ENCODE assay signal across 32 mouse cellular contexts in genomic region chr16:87971911-87972310, GRCm38 (mm10).
A peak's percentile ranks its signal among the peaks of the same experiment; 100 is the strongest.
DNase-seq lines count a peak whose midpoint lies in the region; ATAC-seq and TF ChIP-seq lines count a peak whose summit lies in the region.
"Had no signal": no experiment of that assay in that cellular context is flagged by ENCODE, and none has a peak within 500 bp of the region (broad histone marks: within the 10 kb centered on the region; RNA-seq: fewer than 3 reads in every experiment).

No protein-coding gene starts in this region.

- H3K9ac ChIP-seq in hindbrain, embryonic 15.5 days: no peak overlapping the region
- H3K9ac ChIP-seq in hindbrain, embryonic 12.5 days: no peak overlapping the region
- H3K9ac ChIP-seq in kidney, embryonic 14.5 days (ENCODE audit: low read depth, low read length): no peak overlapping the region
- no peak overlapping the region for H3K9ac ChIP-seq in kidney, embryonic 16.5 days (replicated peaks; ENCODE audit: low read length)
- no peak overlapping the region for H3K9ac ChIP-seq in CH12.LX (ENCODE audit: insufficient read depth, low read depth)
- H3K9ac ChIP-seq in ES-E14 (ENCODE audit: insufficient read depth, low read depth, low read length, poor library complexity, severe bottlenecking): no peak overlapping the region
- H3K9ac ChIP-seq: embryonic facial prominence, embryonic 13.5 days; forebrain, embryonic 13.5 days; heart, embryonic 13.5 days; hindbrain, embryonic 13.5 days had no signal

- in situ Hi-C loops in CH12.LX (cut with MboI; ENCODE audit: low pct_ligation_motif_present, low pct_unique_long_range_greater_than_20kb, low sequenced_read_pairs) (no loop called here), ES-E14 (cut with MboI; ENCODE audit: low sequenced_read_pairs in 2 of 2, unreplicated experiment in 2 of 2) (no loop called here)

- H3K79me2 ChIP-seq in CH12.LX (replicated peaks; ENCODE audit: control insufficient read depth, extremely low read depth, insufficient read depth, poor library complexity, severe bottlenecking): no peaks in the 10 kb centered on the region

- TF ChIP-seq POLR2A in CH12.LX (IDR thresholded peaks at IDR 0.05; ENCODE audit: low read depth, low read length): no peak

- TF ChIP-seq CTCF in CH12.LX (conservative IDR thresholded peaks at IDR 0.05 in 1 of 2, IDR thresholded peaks at IDR 0.05 in 1 of 2; ENCODE audit: low read depth in 2 of 2, low read length in 2 of 2): no peak

- ATAC-seq in hindbrain, embryonic 15.5 days (ENCODE audit: low FRiP score, low read depth): no peak
- no peak for ATAC-seq in hindbrain, embryonic 12.5 days (ENCODE audit: low FRiP score)
- 0 out of 2 replicates have a peak, but pooled peaks have one; percentile 24 for ATAC-seq in kidney, embryonic 14.5 days (ENCODE audit: low FRiP score, low TSS enrichment)
- no peak for ATAC-seq in kidney, embryonic 16.5 days (ENCODE audit: low FRiP score, low TSS enrichment)
- ATAC-seq: CD4-positive, CD25-positive, alpha-beta regulatory T cell, adult 4 months; forebrain, embryonic 13.5 days; inflammation-experienced regulatory T-cells, adult 6 months; intestine, embryonic 16.5 days; Patski had no signal

- no peaks in the 10 kb centered on the region for H3K4me1 ChIP-seq in hindbrain, embryonic 15.5 days (replicated peaks)
- 0 out of 2 replicates have a peak, but pooled peaks cover 4% of the 10 kb centered on the region for H3K4me1 ChIP-seq in hindbrain, embryonic 12.5 days
- no peaks in the 10 kb centered on the region for H3K4me1 ChIP-seq in kidney, embryonic 14.5 days (ENCODE audit: control insufficient read depth, insufficient read depth, low read length)
- H3K4me1 ChIP-seq in kidney, embryonic 16.5 days (ENCODE audit: insufficient read depth, low read length): no peaks in the 10 kb centered on the region
- H3K4me1 ChIP-seq in CH12.LX (ENCODE audit: control insufficient read depth in 1 of 2, insufficient read depth in 2 of 2): peaks cover 0 to 7% of the 10 kb centered on the region in 2 experiments; a peak in 2 of 4 replicates
- H3K4me1 ChIP-seq in ES-E14 (ENCODE audit: control insufficient read depth in 2 of 2, insufficient read depth in 2 of 2, low read length in 2 of 2, poor library complexity in 1 of 2): no peaks in the 10 kb centered on the region
- H3K4me1 ChIP-seq: embryonic facial prominence, embryonic 10.5 days; embryonic facial prominence, embryonic 13.5 days; heart, embryonic 10.5 days; heart, embryonic 13.5 days had no signal

- no peaks in the 10 kb centered on the region for H3K27me3 ChIP-seq in hindbrain, embryonic 15.5 days
- H3K27me3 ChIP-seq in hindbrain, embryonic 12.5 days: no peaks in the 10 kb centered on the region
- H3K27me3 ChIP-seq in kidney, embryonic 14.5 days (ENCODE audit: control insufficient read depth, insufficient read depth, low read length): no peaks in the 10 kb centered on the region
- H3K27me3 ChIP-seq in kidney, embryonic 16.5 days (ENCODE audit: insufficient read depth, low read length): no peaks in the 10 kb centered on the region
- H3K27me3 ChIP-seq in CH12.LX (replicated peaks): no peaks in the 10 kb centered on the region
- H3K27me3 ChIP-seq: embryonic facial prominence, embryonic 13.5 days; forebrain, embryonic 13.5 days; heart, embryonic 13.5 days; hindbrain, embryonic 13.5 days; Patski had no signal

- no peak for DNase-seq in CH12.LX (ENCODE audit: extremely low read depth)
- DNase-seq in ES-E14 (ENCODE audit: low read depth, low spot score): no peak
- no peak for DNase-seq in testis, postnatal 14 days (ENCODE audit: low spot score)
- DNase-seq: adrenal gland, postnatal 10 days; adrenal gland, postnatal 36 days; cerebellum, adult 11 months; cerebellum, adult 2 months; cerebellum, adult 9-11 months; cerebellum, postnatal 25 days; embryo, embryonic 11 days; gastrocnemius, postnatal 10 days; gastrocnemius, postnatal 36 days; heart, adult 2 months; heart, postnatal 14 days; heart, postnatal 4 days; kidney, adult 18-20 months had no signal

- 0 out of 2 replicates have a peak overlapping the region, but pooled peaks have one; percentile 18 for H3K27ac ChIP-seq in hindbrain, embryonic 15.5 days (replicated peaks)
- no peak overlapping the region for H3K27ac ChIP-seq in hindbrain, embryonic 12.5 days
- H3K27ac ChIP-seq in kidney, embryonic 14.5 days (ENCODE audit: low read depth, low read length): no peak overlapping the region
- H3K27ac ChIP-seq in kidney, embryonic 16.5 days (ENCODE audit: low read length): no peak overlapping the region
- H3K27ac ChIP-seq in CH12.LX (ENCODE audit: insufficient read depth, low read depth): no peak overlapping the region
- no peak overlapping the region for H3K27ac ChIP-seq in ES-E14 (ENCODE audit: insufficient read depth, low read depth, low read length, poor library complexity, severe bottlenecking)
- H3K27ac ChIP-seq: embryonic facial prominence, embryonic 10.5 days; embryonic facial prominence, embryonic 13.5 days; forebrain, embryonic 13.5 days; heart, adult 2 months; heart, embryonic 10.5 days; heart, embryonic 13.5 days; hindbrain, embryonic 13.5 days had no signal

- TF ChIP-seq RAD21 in CH12.LX (IDR thresholded peaks at IDR 0.05; ENCODE audit: low read depth, low read length): no peak

- H3K4me3 ChIP-seq in hindbrain, embryonic 15.5 days: no peak overlapping the region
- H3K4me3 ChIP-seq in hindbrain, embryonic 12.5 days: no peak overlapping the region
- no peak overlapping the region for H3K4me3 ChIP-seq in kidney, embryonic 14.5 days (ENCODE audit: low read length)
- no peak overlapping the region for H3K4me3 ChIP-seq in kidney, embryonic 16.5 days (ENCODE audit: low read length)
- H3K4me3 ChIP-seq in CH12.LX (replicated peaks in 1 of 3; ENCODE audit: low read depth in 2 of 3, low read length in 2 of 3, poor library complexity in 1 of 3): no peak overlapping the region
- no peak overlapping the region for H3K4me3 ChIP-seq in ES-E14 (ENCODE audit: insufficient read depth in 1 of 2, low read depth in 1 of 2, low read length in 2 of 2, poor library complexity in 1 of 2, severe bottlenecking in 1 of 2)
- H3K4me3 ChIP-seq: embryonic facial prominence, embryonic 10.5 days; embryonic facial prominence, embryonic 13.5 days; erythroblast, embryonic 14.5 days; forebrain, embryonic 13.5 days; heart, adult 2 months; heart, embryonic 10.5 days; heart, embryonic 13.5 days; hindbrain, embryonic 13.5 days had no signal

- WGBS in hindbrain, embryonic 15.5 days: 61% methylated on average over 6 of the region's 6 CpGs
- WGBS in hindbrain, embryonic 12.5 days: 82% methylated on average over 6 of the region's 6 CpGs
- WGBS in kidney, embryonic 14.5 days: 53% methylated on average over 6 of the region's 6 CpGs
- 51% methylated on average over 6 of the region's 6 CpGs for WGBS in kidney, embryonic 16.5 days

- H3K36me3 ChIP-seq in hindbrain, embryonic 15.5 days: no peaks in the 10 kb centered on the region
- H3K36me3 ChIP-seq in hindbrain, embryonic 12.5 days: no peaks in the 10 kb centered on the region
- no peaks in the 10 kb centered on the region for H3K36me3 ChIP-seq in kidney, embryonic 14.5 days (ENCODE audit: control insufficient read depth, insufficient read depth, low read length)
- H3K36me3 ChIP-seq in kidney, embryonic 16.5 days (ENCODE audit: insufficient read depth, low read length): no peaks in the 10 kb centered on the region
- no peaks in the 10 kb centered on the region for H3K36me3 ChIP-seq in CH12.LX (replicated peaks in 1 of 2; ENCODE audit: control insufficient read depth in 1 of 2, insufficient read depth in 1 of 2, low read length in 1 of 2)
- H3K36me3 ChIP-seq in ES-E14 (ENCODE audit: control insufficient read depth, insufficient read depth, low read length, poor library complexity, severe bottlenecking): no peaks in the 10 kb centered on the region
- H3K36me3 ChIP-seq: embryonic facial prominence, embryonic 10.5 days; embryonic facial prominence, embryonic 13.5 days; G1E; heart, embryonic 10.5 days; heart, embryonic 13.5 days; hindbrain, embryonic 13.5 days had no signal

- H3K4me2 ChIP-seq in hindbrain, embryonic 15.5 days: no peak overlapping the region
- H3K4me2 ChIP-seq in hindbrain, embryonic 12.5 days (replicated peaks): no peak overlapping the region
- no peak overlapping the region for H3K4me2 ChIP-seq in kidney, embryonic 14.5 days (replicated peaks; ENCODE audit: low read depth, low read length)
- H3K4me2 ChIP-seq in kidney, embryonic 16.5 days (replicated peaks; ENCODE audit: low read depth, low read length): no peak overlapping the region
- H3K4me2 ChIP-seq in CH12.LX (ENCODE audit: insufficient read depth, low read depth, poor library complexity, severe bottlenecking): no peak overlapping the region
- H3K4me2 ChIP-seq: embryonic facial prominence, embryonic 13.5 days; forebrain, embryonic 13.5 days; heart, embryonic 13.5 days; hindbrain, embryonic 13.5 days had no signal

- no peaks in the 10 kb centered on the region for H3K9me3 ChIP-seq in hindbrain, embryonic 15.5 days
- no peaks in the 10 kb centered on the region for H3K9me3 ChIP-seq in hindbrain, embryonic 12.5 days (replicated peaks)
- H3K9me3 ChIP-seq in kidney, embryonic 14.5 days (ENCODE audit: control insufficient read depth, low read length): no peaks in the 10 kb centered on the region
- H3K9me3 ChIP-seq in kidney, embryonic 16.5 days (ENCODE audit: low read length): no peaks in the 10 kb centered on the region
- H3K9me3 ChIP-seq in CH12.LX (replicated peaks; ENCODE audit: low read length) (no peaks in the 10 kb centered on the region), ES-E14 (ENCODE audit: control insufficient read depth, insufficient read depth, low read depth, low read length) (no peaks in the 10 kb centered on the region)
- H3K9me3 ChIP-seq: embryonic facial prominence, embryonic 10.5 days; embryonic facial prominence, embryonic 13.5 days; forebrain, embryonic 13.5 days; heart, embryonic 10.5 days; heart, embryonic 13.5 days; hindbrain, embryonic 13.5 days had no signal

- no peak for TF ChIP-seq EP300 in CH12.LX (IDR thresholded peaks at IDR 0.05; ENCODE audit: low read length)

- dilution Hi-C loops in CH12.LX (cut with MboI; ENCODE audit: extremely low pct_ligation_motif_present, extremely low pct_unique_long_range_greater_than_20kb, low sequenced_read_pairs): no loop called here

TF ChIP-seq in CH12.LX, 34 proteins besides CTCF, POLR2A, EP300 and RAD21:
- TF ChIP-seq ZNF384 (IDR thresholded peaks at IDR 0.05; ENCODE audit: low read depth, low read length) (no peak), MAFK (IDR thresholded peaks at IDR 0.05; ENCODE audit: insufficient replicate concordance, low read length) (peak; percentile 70; the same call in 1 of the 2 replicates)
TF ChIP-seq in CH12.LX: peak in this region for 1.

TF ChIP-seq in ES-E14, 5 proteins besides CTCF, POLR2A, EP300 and RAD21:
- no peak for TF ChIP-seq ZC3H11A (IDR thresholded peaks at IDR 0.05; ENCODE audit: borderline replicate concordance, low read depth, low read length)
- no peak for TF ChIP-seq CHD2 (IDR thresholded peaks at IDR 0.05; ENCODE audit: low read depth, low read length)
- no peak for TF ChIP-seq HCFC1 (IDR thresholded peaks at IDR 0.05; ENCODE audit: borderline replicate concordance, insufficient read depth, low read length)
- 0 out of 2 replicates have a peak, but pooled peaks have one; percentile 30 for TF ChIP-seq MAFK (IDR thresholded peaks at IDR 0.05; ENCODE audit: insufficient read depth, low read depth, low read length)
